Mouse (Mus musculus): ENCODE data around the gene Dhx34.

- no peak for TF ChIP-seq ZNF384 (IDR thresholded peaks at IDR 0.05; ENCODE audit: low read depth, low read length)
- TF ChIP-seq POLR2A (IDR thresholded peaks at IDR 0.05; ENCODE audit: control insufficient read depth in 1 of 2, insufficient read depth in 1 of 2, low read depth in 1 of 2, low read length in 2 of 2, poor library complexity in 1 of 2): no peak
- no peak for TF ChIP-seq MEF2A (IDR thresholded peaks at IDR 0.05; ENCODE audit: extremely low read depth, insufficient replicate concordance, low read depth, low read length, poor library complexity, severe bottlenecking)
- TF ChIP-seq CTCF (IDR thresholded peaks at IDR 0.05 in 2 of 3, conservative IDR thresholded peaks at IDR 0.05 in 1 of 3; ENCODE audit: control insufficient read depth in 1 of 3, insufficient read depth in 1 of 3, low read depth in 2 of 3, low read length in 3 of 3, poor library complexity in 1 of 3, severe bottlenecking in 1 of 3): no peak
- TF ChIP-seq USF1 (IDR thresholded peaks at IDR 0.05; ENCODE audit: low read depth, low read length): no peak
- no peak for TF ChIP-seq EP300 (IDR thresholded peaks at IDR 0.05; ENCODE audit: low read depth in 1 of 2, low read length in 2 of 2)
- TF ChIP-seq KAT2A (conservative IDR thresholded peaks at IDR 0.05; ENCODE audit: low read depth, low read length): no peak
- TF ChIP-seq POLR2AphosphoS5 (IDR thresholded peaks at IDR 0.05; ENCODE audit: borderline replicate concordance, low read depth, low read length): no peak
- no peak for TF ChIP-seq JUND (IDR thresholded peaks at IDR 0.05; ENCODE audit: low read depth, low read length)
- TF ChIP-seq ZC3H11A (IDR thresholded peaks at IDR 0.05; ENCODE audit: low read depth, low read length): no peak
- TF ChIP-seq TBP (IDR thresholded peaks at IDR 0.05; ENCODE audit: low read depth, low read length): no peak
Measured at GRCm38 (mm10) chr7:16250687-16251086, 28.9 kb upstream of the Dhx34 start.

All from MEL (cell line).